Mouse (Mus musculus): ENCODE measurements at regions not wholly inside any gene's neighbourhood (a gene's known extent, or its start where the extent isn't known, plus 50 kb on each side); places are given as distances from the start of the nearest gene placed in this dataset.

DNA sequence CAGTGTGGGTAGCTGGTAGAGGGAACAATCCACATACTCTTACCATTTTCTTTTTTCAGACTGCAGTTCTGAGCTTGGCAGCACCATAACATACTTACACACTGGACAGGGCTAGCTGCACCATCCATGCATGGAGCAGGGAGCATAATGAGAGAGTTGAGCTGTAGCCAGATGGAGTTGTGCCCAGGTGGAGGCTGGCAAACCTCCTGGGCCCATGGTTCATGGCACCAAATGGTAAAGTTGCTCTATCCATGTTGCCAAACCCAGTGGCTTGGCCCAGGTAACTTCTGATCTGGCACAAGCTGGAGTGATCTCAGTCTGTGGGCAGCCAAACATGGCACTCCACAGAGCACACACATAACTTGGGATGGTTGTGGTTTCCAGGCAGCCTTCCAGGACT, 111.0 kb upstream of the Lhx8 start:
- H3K27ac ChIP-seq (ENCODE audit: insufficient read depth, low read depth): no peak overlapping the region
- H3K36me3 ChIP-seq (replicated peaks in 1 of 2; ENCODE audit: control insufficient read depth in 1 of 2, insufficient read depth in 1 of 2, low read length in 1 of 2): peaks cover 0 to 28% of the 10 kb centered on the region in 2 experiments
- H3K4me3 ChIP-seq (replicated peaks in 1 of 3; ENCODE audit: low read depth in 2 of 3, low read length in 2 of 3, poor library complexity in 1 of 3): no peak overlapping the region
- peaks cover 4% of the 10 kb centered on the region for H3K9me3 ChIP-seq (replicated peaks; ENCODE audit: low read length)
- dilution Hi-C loops (cut with MboI; ENCODE audit: extremely low pct_ligation_motif_present, extremely low pct_unique_long_range_greater_than_20kb, low sequenced_read_pairs) (no loop called here), in situ Hi-C loops (cut with MboI; ENCODE audit: low pct_ligation_motif_present, low pct_unique_long_range_greater_than_20kb, low sequenced_read_pairs) (no loop called here)
- H3K79me2 ChIP-seq (replicated peaks; ENCODE audit: control insufficient read depth, extremely low read depth, insufficient read depth, poor library complexity, severe bottlenecking): no peaks in the 10 kb centered on the region
- no peak for DNase-seq (ENCODE audit: extremely low read depth)
- no peak overlapping the region for H3K4me2 ChIP-seq (ENCODE audit: insufficient read depth, low read depth, poor library complexity, severe bottlenecking)
- no peaks in the 10 kb centered on the region for H3K27me3 ChIP-seq (replicated peaks)
- no peaks in the 10 kb centered on the region for H3K4me1 ChIP-seq (ENCODE audit: control insufficient read depth in 1 of 2, insufficient read depth in 2 of 2)
- TF ChIP-seq EP300 (IDR thresholded peaks at IDR 0.05; ENCODE audit: low read length): no peak
- TF ChIP-seq CTCF (conservative IDR thresholded peaks at IDR 0.05 in 1 of 2, IDR thresholded peaks at IDR 0.05 in 1 of 2; ENCODE audit: low read depth in 2 of 2, low read length in 2 of 2): no peak
- TF ChIP-seq TCF12 (IDR thresholded peaks at IDR 0.05; ENCODE audit: low read depth, low read length): no peak
- no peak for TF ChIP-seq JUN (IDR thresholded peaks at IDR 0.05; ENCODE audit: insufficient read depth, low read depth, low read length)
- TF ChIP-seq MAFK (IDR thresholded peaks at IDR 0.05; ENCODE audit: insufficient replicate concordance, low read length): no peak
- no peak overlapping the region for H3K9ac ChIP-seq (ENCODE audit: insufficient read depth, low read depth)

DNA sequence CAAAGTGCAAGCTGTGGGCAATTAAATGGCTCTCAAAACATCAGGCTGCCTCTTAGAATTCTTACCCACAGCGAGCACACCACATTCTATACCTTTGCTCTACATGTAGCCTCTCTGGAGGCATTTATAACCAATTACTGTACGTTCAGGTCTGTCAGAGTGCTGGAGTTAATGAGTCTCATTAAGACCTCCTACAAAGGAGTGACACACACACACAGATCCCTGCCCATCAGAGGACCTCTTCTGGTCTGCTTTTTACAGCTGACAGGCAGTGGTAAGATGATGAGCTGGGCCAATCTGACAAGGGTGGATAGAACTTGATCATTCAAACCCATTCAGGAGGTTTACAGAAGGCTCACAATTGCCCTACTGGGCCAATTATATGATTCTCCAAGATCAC, 110.4 kb upstream of the Lhx8 start:
- TF ChIP-seq ELF1 (IDR thresholded peaks at IDR 0.05; ENCODE audit: low read depth, low read length) (no peak), MAFK (IDR thresholded peaks at IDR 0.05; ENCODE audit: insufficient replicate concordance, low read length) (no peak), MXI1 (IDR thresholded peaks at IDR 0.05; ENCODE audit: low read depth, low read length) (no peak), ETS1 (conservative IDR thresholded peaks at IDR 0.05; ENCODE audit: low read depth, low read length) (no peak), MAX (IDR thresholded peaks at IDR 0.05; ENCODE audit: low read length) (no peak), NRF1 (IDR thresholded peaks at IDR 0.05; ENCODE audit: low read depth, low read length) (no peak), SIN3A (IDR thresholded peaks at IDR 0.05; ENCODE audit: low read length) (no peak), KAT2A (IDR thresholded peaks at IDR 0.05; ENCODE audit: insufficient replicate concordance, low read length) (no peak), HCFC1 (IDR thresholded peaks at IDR 0.05; ENCODE audit: low read depth, low read length) (no peak), ZKSCAN1 (IDR thresholded peaks at IDR 0.05; ENCODE audit: borderline replicate concordance, low read depth, low read length) (no peak), E2F4 (IDR thresholded peaks at IDR 0.05; ENCODE audit: insufficient replicate concordance, low read depth, low read length) (no peak), JUND (conservative IDR thresholded peaks at IDR 0.05; ENCODE audit: low read depth, low read length) (no peak), USF2 (conservative IDR thresholded peaks at IDR 0.05; ENCODE audit: low read depth, low read length) (no peak), EP300 (IDR thresholded peaks at IDR 0.05; ENCODE audit: low read length) (no peak), TBP (conservative IDR thresholded peaks at IDR 0.05; ENCODE audit: low read depth, low read length) (no peak), CTCF (conservative IDR thresholded peaks at IDR 0.05 in 1 of 2, IDR thresholded peaks at IDR 0.05 in 1 of 2; ENCODE audit: low read depth in 2 of 2, low read length in 2 of 2) (no peak), PAX5 (IDR thresholded peaks at IDR 0.05; ENCODE audit: low read length) (no peak), ZMIZ1 (IDR thresholded peaks at IDR 0.05; ENCODE audit: low read depth, low read length) (no peak), CHD1 (IDR thresholded peaks at IDR 0.05; ENCODE audit: low read depth, low read length) (no peak), SMC3 (IDR thresholded peaks at IDR 0.05; ENCODE audit: low read depth, low read length) (no peak)
- no peak for DNase-seq (ENCODE audit: extremely low read depth)
- Histone ChIP-seq H3K79me2 (replicated peaks; ENCODE audit: control insufficient read depth, extremely low read depth, insufficient read depth, poor library complexity, severe bottlenecking) (no peaks in the 10 kb centered on the region), H3K27ac (ENCODE audit: insufficient read depth, low read depth) (no peak overlapping the region), H3K4me3 (replicated peaks in 1 of 3; ENCODE audit: low read depth in 2 of 3, low read length in 2 of 3, poor library complexity in 1 of 3) (no peak overlapping the region), H3K36me3 (replicated peaks in 1 of 2; ENCODE audit: control insufficient read depth in 1 of 2, insufficient read depth in 1 of 2, low read length in 1 of 2) (peaks cover 0 to 30% of the 10 kb centered on the region in 2 experiments), H3K27me3 (replicated peaks) (no peaks in the 10 kb centered on the region), H3K9me3 (replicated peaks; ENCODE audit: low read length) (peaks cover 8% of the 10 kb centered on the region), H3K4me2 (ENCODE audit: insufficient read depth, low read depth, poor library complexity, severe bottlenecking) (no peak overlapping the region), H3K9ac (ENCODE audit: insufficient read depth, low read depth) (no peak overlapping the region), H3K4me1 (ENCODE audit: control insufficient read depth in 1 of 2, insufficient read depth in 2 of 2) (no peaks in the 10 kb centered on the region)
- dilution Hi-C loops (cut with MboI; ENCODE audit: extremely low pct_ligation_motif_present, extremely low pct_unique_long_range_greater_than_20kb, low sequenced_read_pairs): no loop called here
- in situ Hi-C loops (cut with MboI; ENCODE audit: low pct_ligation_motif_present, low pct_unique_long_range_greater_than_20kb, low sequenced_read_pairs): no loop called here

Measured in CH12.LX (cell line).